In genomic region chr7:132736099-132736862, GRCm38 (mm10) we compare ENCODE assay signal across 9 mouse cellular contexts.
A peak's percentile ranks its signal among the peaks of the same experiment; 100 is the strongest.
DNase-seq lines count a peak whose midpoint lies in the region; ATAC-seq and TF ChIP-seq lines count a peak whose summit lies in the region.
"Had no signal": no experiment of that assay in that cellular context is flagged by ENCODE, and none has a peak within 500 bp of the region (broad histone marks: within the 10 kb centered on the region; RNA-seq: fewer than 3 reads in every experiment).

No protein-coding gene starts in this region.

- peak overlapping the region; percentile 58 for H3K27ac ChIP-seq in forebrain, embryonic 13.5 days
- H3K27ac ChIP-seq in liver, adult 2 months (replicated peaks; ENCODE audit: insufficient read depth, low read depth, low read length) = peak overlapping the region; percentile 47
- peak overlapping the region; percentile 42; the same call in 1 of the 2 replicates for H3K27ac ChIP-seq in small intestine, adult 2 months (ENCODE audit: insufficient read depth, low read depth, low read length)

- no peak for ATAC-seq in forebrain, embryonic 13.5 days

- H3K27me3 ChIP-seq in forebrain, embryonic 13.5 days = no peaks in the 10 kb centered on the region
- H3K27me3 ChIP-seq in liver, adult 2 months (ENCODE audit: control insufficient read depth, insufficient read depth, low read length) = no peaks in the 10 kb centered on the region
- H3K27me3 ChIP-seq in small intestine, adult 2 months (ENCODE audit: control insufficient read depth, insufficient read depth, low read length) = no peaks in the 10 kb centered on the region

- no peak for TF ChIP-seq POLR2A in liver, adult 2 months (IDR thresholded peaks at IDR 0.05; ENCODE audit: extremely low read depth, insufficient read depth, low read length)
- no peak for TF ChIP-seq POLR2A in small intestine, adult 2 months (IDR thresholded peaks at IDR 0.05; ENCODE audit: low read depth, low read length)

- no peak for TF ChIP-seq CTCF in liver, adult 2 months (IDR thresholded peaks at IDR 0.05; ENCODE audit: low read depth, low read length)
- TF ChIP-seq CTCF in small intestine, adult 2 months (IDR thresholded peaks at IDR 0.05; ENCODE audit: extremely low read depth, insufficient read length, insufficient replicate concordance, low read depth, low read length) = no peak

- H3K4me1 ChIP-seq in forebrain, embryonic 13.5 days = peaks cover 51% of the 10 kb centered on the region
- H3K4me1 ChIP-seq in liver, adult 2 months (ENCODE audit: control insufficient read depth, insufficient read depth, low read length) = no peaks in the 10 kb centered on the region; the same call in none of the 2 replicates
- H3K4me1 ChIP-seq in small intestine, adult 2 months (ENCODE audit: control insufficient read depth, insufficient read depth, insufficient read length, low read length) = peaks cover 31% of the 10 kb centered on the region

- H3K4me3 ChIP-seq in forebrain, embryonic 13.5 days = no peak overlapping the region
- H3K4me3 ChIP-seq in liver, adult 2 months (ENCODE audit: insufficient read depth, low read depth, low read length) = no peak overlapping the region
- no peak overlapping the region for H3K4me3 ChIP-seq in small intestine, adult 2 months (ENCODE audit: low read depth, low read length)
- H3K4me3 ChIP-seq: erythroblast, embryonic 14.5 days had no signal

- no peak overlapping the region for H3K4me2 ChIP-seq in forebrain, embryonic 13.5 days

- WGBS in forebrain, embryonic 13.5 days = 52% methylated on average over 17 of the region's 17 CpGs
- WGBS in liver, adult 2 months = 79% methylated on average over 17 of the region's 17 CpGs
- 57% methylated on average over 17 of the region's 17 CpGs for WGBS in small intestine, adult 2 months

- no peaks in the 10 kb centered on the region for H3K79me2 ChIP-seq in liver, adult 2 months (ENCODE audit: control insufficient read depth, insufficient read depth, low read length)

- peaks cover 28% of the 10 kb centered on the region for H3K36me3 ChIP-seq in forebrain, embryonic 13.5 days (ENCODE audit: poor library complexity, severe bottlenecking)
- H3K36me3 ChIP-seq in liver, adult 2 months (ENCODE audit: control insufficient read depth, insufficient read depth, low read length) = no peaks in the 10 kb centered on the region
- H3K36me3 ChIP-seq in small intestine, adult 2 months (ENCODE audit: control insufficient read depth, insufficient read depth, low read length) = peaks cover 11% of the 10 kb centered on the region

- peak; percentile 47 for DNase-seq in ovary, postnatal 36 days (ENCODE audit: low spot score)
- DNase-seq in ovary, postnatal 10 days (ENCODE audit: low spot score) = no peak
- DNase-seq in adrenal gland, postnatal 36 days = peak; percentile 80 to 85
- DNase-seq in induced T-regulatory cell, adult 2 months (ENCODE audit: low read depth) = peak; percentile 54
- no peak for DNase-seq in liver, adult 2 months (ENCODE audit: extremely low read depth, low read depth, low spot score)
- DNase-seq in urinary bladder, postnatal 10 days (ENCODE audit: low spot score) = no peak

- no peaks in the 10 kb centered on the region for H3K9me3 ChIP-seq in forebrain, embryonic 13.5 days (replicated peaks)

- no peak overlapping the region for H3K9ac ChIP-seq in forebrain, embryonic 13.5 days
- no peak overlapping the region for H3K9ac ChIP-seq in liver, adult 2 months (ENCODE audit: low read depth, low read length)

Comparison
In these comparisons a context has a peak if more than half of its experiments do, and no peak if none do; other contexts are left out.
1. DNase-seq: peak in ovary, postnatal 36 days (single experiment), adrenal gland, postnatal 36 days (2 of 2) and induced T-regulatory cell, adult 2 months (single experiment); none in ovary, postnatal 10 days (single experiment), liver, adult 2 months (single experiment) and urinary bladder, postnatal 10 days (single experiment).
2. Peak in every context shown above with its lines, with median percentiles within 50 percentile points of each other: H3K27ac ChIP-seq.